Mouse (Mus musculus): ENCODE measurements around the gene Syde2.

GRCm38 (mm10) chr3:145995489-145995888 lies 7.8 kb downstream of the Syde2 start:
- TF ChIP-seq EP300 (IDR thresholded peaks at IDR 0.05; ENCODE audit: insufficient read depth, low read depth, low read length), result no peak
- no peak for TF ChIP-seq POLR2A (IDR thresholded peaks at IDR 0.05; ENCODE audit: insufficient read depth, low read length)
- TF ChIP-seq CTCF (IDR thresholded peaks at IDR 0.05; ENCODE audit: low read depth, low read length), result no peak

All from ES-Bruce4 (cell line).